Mouse (Mus musculus): ENCODE results near the gene Dbi.

Dbi gene

GRCm38 (mm10) chr1:120083921-120084517 lies 36.9 kb downstream of the Dbi start:
- DNase-seq (ENCODE audit: low spot score in 2 of 2), result no peak

- DNase-seq (ENCODE audit: low spot score in 2 of 2), result no peak
These were observed 37.8 kb downstream of the Dbi start for GRCm38 (mm10) chr1:120082957-120083585.

- no peak for DNase-seq (ENCODE audit: low spot score in 2 of 2)
These were observed 40.2 kb downstream of the Dbi start for GRCm38 (mm10) chr1:120080632-120081031.

- no peak for DNase-seq (ENCODE audit: low spot score in 2 of 2)
These were observed 43.0 kb downstream of the Dbi start for GRCm38 (mm10) chr1:120077746-120078410.

GRCm38 (mm10) chr1:120075507-120075906 lies 45.4 kb downstream of the Dbi start:
- DNase-seq (ENCODE audit: low spot score in 2 of 2), result no peak

- no peak for DNase-seq (ENCODE audit: low spot score in 2 of 2)
These were observed 45.9 kb downstream of the Dbi start for GRCm38 (mm10) chr1:120074931-120075330.

- no peak for DNase-seq (ENCODE audit: low spot score in 2 of 2)
These were observed 46.6 kb downstream of the Dbi start for GRCm38 (mm10) chr1:120074307-120074702.

- peak in 1 of 2 experiments; percentile 34 for DNase-seq (ENCODE audit: low spot score in 2 of 2)
These were observed 47.2 kb downstream of the Dbi start, which contains the start of gene Tmem37 for GRCm38 (mm10) chr1:120073519-120074306. Gene Tmem37, minus strand, starts transcription at chr1:120074074.

- no peak for DNase-seq (ENCODE audit: low spot score in 2 of 2)
These were observed 48.0 kb downstream of the Dbi start for GRCm38 (mm10) chr1:120072900-120073299.

GRCm38 (mm10) chr1:120071133-120071532 lies 49.7 kb downstream of the Dbi start:
- DNase-seq (ENCODE audit: low spot score in 2 of 2), result no peak

- no peak for DNase-seq (ENCODE audit: low spot score in 2 of 2)
These were observed 50.7 kb downstream of the Dbi start for GRCm38 (mm10) chr1:120070168-120070567.

GRCm38 (mm10) chr1:120069120-120069519 lies 51.8 kb downstream of the Dbi start:
- DNase-seq (ENCODE audit: low spot score in 2 of 2), result no peak

- DNase-seq (ENCODE audit: low spot score in 2 of 2), result no peak
These were observed 54.3 kb downstream of the Dbi start for GRCm38 (mm10) chr1:120066625-120067024.

GRCm38 (mm10) chr1:120066159-120066558 lies 54.7 kb downstream of the Dbi start:
- DNase-seq (ENCODE audit: low spot score in 2 of 2), result no peak

GRCm38 (mm10) chr1:120064036-120064682 lies 56.7 kb downstream of the Dbi start:
- DNase-seq (ENCODE audit: low spot score in 2 of 2), result no peak

All from left cerebral cortex, adult 9 months (tissue).